In genomic region chr2:108827974-108828700, GRCm38 (mm10) we compare ENCODE assay signal across 13 mouse cellular contexts.
A peak's percentile ranks its signal among the peaks of the same experiment; 100 is the strongest.
DNase-seq lines count a peak whose midpoint lies in the region; ATAC-seq and TF ChIP-seq lines count a peak whose summit lies in the region.
"Had no signal": no experiment of that assay in that cellular context is flagged by ENCODE, and none has a peak within 500 bp of the region (broad histone marks: within the 10 kb centered on the region; RNA-seq: fewer than 3 reads in every experiment).

No protein-coding gene starts in this region.

- DNase-seq in forebrain, embryonic 14.5 days (ENCODE audit: low spot score): no peak
- DNase-seq in intestine, embryonic 14.5 days (ENCODE audit: low spot score): no peak
- no peak for DNase-seq in thymus, postnatal 0 days (ENCODE audit: low spot score)
- no peak for DNase-seq in thymus, postnatal 10 days (ENCODE audit: low spot score in 2 of 2)
- DNase-seq: adrenal gland, postnatal 25 days; B cell, adult 2 months; cerebellum, adult 11 months had no signal

- no peak overlapping the region for H3K4me3 ChIP-seq in forebrain, embryonic 14.5 days (ENCODE audit: low read depth, low read length)
- H3K4me3 ChIP-seq in forebrain, embryonic 15.5 days: no peak overlapping the region
- H3K4me3 ChIP-seq in intestine, embryonic 14.5 days (ENCODE audit: low read depth, low read length): no peak overlapping the region
- no peak overlapping the region for H3K4me3 ChIP-seq in intestine, postnatal 0 days (ENCODE audit: low read depth, low read length)
- H3K4me3 ChIP-seq in hindbrain, embryonic 12.5 days: no peak overlapping the region
- H3K4me3 ChIP-seq in neural tube, embryonic 12.5 days: no peak overlapping the region
- H3K4me3 ChIP-seq: liver, embryonic 15.5 days had no signal

- no peak overlapping the region for H3K4me2 ChIP-seq in forebrain, embryonic 14.5 days (ENCODE audit: low read length)
- H3K4me2 ChIP-seq in forebrain, embryonic 15.5 days (replicated peaks): no peak overlapping the region
- no peak overlapping the region for H3K4me2 ChIP-seq in intestine, embryonic 14.5 days (ENCODE audit: low read length)
- no peak overlapping the region for H3K4me2 ChIP-seq in intestine, postnatal 0 days (replicated peaks; ENCODE audit: low read depth)
- H3K4me2 ChIP-seq in hindbrain, embryonic 12.5 days (replicated peaks): peak overlapping the region; percentile 38; the same call in 1 of the 2 replicates
- peak overlapping the region; percentile 54; the same call in 1 of the 2 replicates for H3K4me2 ChIP-seq in neural tube, embryonic 12.5 days (replicated peaks)
- H3K4me2 ChIP-seq: liver, embryonic 15.5 days had no signal

- no peak overlapping the region for H3K27ac ChIP-seq in forebrain, embryonic 14.5 days (ENCODE audit: low read depth, low read length)
- no peak overlapping the region for H3K27ac ChIP-seq in forebrain, embryonic 15.5 days (replicated peaks)
- H3K27ac ChIP-seq in intestine, embryonic 14.5 days (ENCODE audit: low read depth): peak overlapping the region; percentile 70; the same call in 1 of the 2 replicates
- no peak overlapping the region for H3K27ac ChIP-seq in intestine, postnatal 0 days (ENCODE audit: low read depth, low read length)
- peak overlapping the region; percentile 70; the same call in 1 of the 2 replicates for H3K27ac ChIP-seq in hindbrain, embryonic 12.5 days
- no peak overlapping the region for H3K27ac ChIP-seq in neural tube, embryonic 12.5 days
- H3K27ac ChIP-seq: kidney, postnatal 0 days; liver, embryonic 15.5 days had no signal

- no peaks in the 10 kb centered on the region for H3K4me1 ChIP-seq in forebrain, embryonic 14.5 days (ENCODE audit: control insufficient read depth, insufficient read depth, low read length)
- H3K4me1 ChIP-seq in forebrain, embryonic 15.5 days: peaks cover 6% of the 10 kb centered on the region; the same call in 1 of the 2 replicates
- peaks cover 9% of the 10 kb centered on the region for H3K4me1 ChIP-seq in intestine, embryonic 14.5 days (replicated peaks; ENCODE audit: control insufficient read depth, insufficient read depth, low read length)
- no peaks in the 10 kb centered on the region for H3K4me1 ChIP-seq in intestine, postnatal 0 days (replicated peaks; ENCODE audit: control insufficient read depth, insufficient read depth, low read length)
- peaks cover 12% of the 10 kb centered on the region for H3K4me1 ChIP-seq in hindbrain, embryonic 12.5 days
- peaks cover 15% of the 10 kb centered on the region for H3K4me1 ChIP-seq in neural tube, embryonic 12.5 days
- H3K4me1 ChIP-seq: liver, embryonic 15.5 days had no signal

- H3K9ac ChIP-seq in forebrain, embryonic 14.5 days (ENCODE audit: low read length): no peak overlapping the region
- no peak overlapping the region for H3K9ac ChIP-seq in forebrain, embryonic 15.5 days (replicated peaks)
- H3K9ac ChIP-seq in intestine, embryonic 14.5 days (ENCODE audit: low read length): no peak overlapping the region
- H3K9ac ChIP-seq in intestine, postnatal 0 days (ENCODE audit: low read depth, low read length): no peak overlapping the region
- H3K9ac ChIP-seq in hindbrain, embryonic 12.5 days: no peak overlapping the region
- H3K9ac ChIP-seq in neural tube, embryonic 12.5 days: no peak overlapping the region
- H3K9ac ChIP-seq: liver, embryonic 15.5 days had no signal

- no peaks in the 10 kb centered on the region for H3K9me3 ChIP-seq in forebrain, embryonic 14.5 days (replicated peaks; ENCODE audit: control insufficient read depth, low read length)
- no peaks in the 10 kb centered on the region for H3K9me3 ChIP-seq in forebrain, embryonic 15.5 days
- no peaks in the 10 kb centered on the region for H3K9me3 ChIP-seq in intestine, embryonic 14.5 days (ENCODE audit: control insufficient read depth, low read length)
- no peaks in the 10 kb centered on the region for H3K9me3 ChIP-seq in intestine, postnatal 0 days (ENCODE audit: control insufficient read depth)
- no peaks in the 10 kb centered on the region for H3K9me3 ChIP-seq in hindbrain, embryonic 12.5 days (replicated peaks)
- no peaks in the 10 kb centered on the region for H3K9me3 ChIP-seq in neural tube, embryonic 12.5 days
- H3K9me3 ChIP-seq: liver, embryonic 15.5 days had no signal

- H3K27me3 ChIP-seq in forebrain, embryonic 14.5 days (replicated peaks; ENCODE audit: control insufficient read depth, insufficient read depth, low read length): no peaks in the 10 kb centered on the region
- H3K27me3 ChIP-seq in forebrain, embryonic 15.5 days: no peaks in the 10 kb centered on the region
- H3K27me3 ChIP-seq in intestine, embryonic 14.5 days (replicated peaks; ENCODE audit: control insufficient read depth, insufficient read depth, low read length): no peaks in the 10 kb centered on the region
- H3K27me3 ChIP-seq in intestine, postnatal 0 days (replicated peaks; ENCODE audit: control insufficient read depth, insufficient read depth, low read length): no peaks in the 10 kb centered on the region
- no peaks in the 10 kb centered on the region for H3K27me3 ChIP-seq in hindbrain, embryonic 12.5 days
- no peaks in the 10 kb centered on the region for H3K27me3 ChIP-seq in neural tube, embryonic 12.5 days (replicated peaks)
- H3K27me3 ChIP-seq: liver, embryonic 15.5 days had no signal

- TF ChIP-seq CTCF in intestine, postnatal 0 days (IDR thresholded peaks at IDR 0.05; ENCODE audit: low read depth): no peak

- WGBS in forebrain, embryonic 14.5 days: 30% methylated on average over 3 of the region's 3 CpGs
- WGBS in forebrain, embryonic 15.5 days: 33% methylated on average over 3 of the region's 3 CpGs
- 50% methylated on average over 3 of the region's 3 CpGs for WGBS in intestine, embryonic 14.5 days
- 66% methylated on average over 3 of the region's 3 CpGs for WGBS in intestine, postnatal 0 days
- 29% methylated on average over 3 of the region's 3 CpGs for WGBS in hindbrain, embryonic 12.5 days
- WGBS in neural tube, embryonic 12.5 days: 30% methylated on average over 3 of the region's 3 CpGs

- H3K36me3 ChIP-seq in forebrain, embryonic 14.5 days (ENCODE audit: control insufficient read depth, insufficient read depth, low read length): no peaks in the 10 kb centered on the region
- no peaks in the 10 kb centered on the region for H3K36me3 ChIP-seq in forebrain, embryonic 15.5 days
- no peaks in the 10 kb centered on the region for H3K36me3 ChIP-seq in intestine, embryonic 14.5 days (ENCODE audit: control insufficient read depth, insufficient read depth, low read length)
- H3K36me3 ChIP-seq in intestine, postnatal 0 days (ENCODE audit: control insufficient read depth, insufficient read depth): no peaks in the 10 kb centered on the region
- no peaks in the 10 kb centered on the region for H3K36me3 ChIP-seq in hindbrain, embryonic 12.5 days
- H3K36me3 ChIP-seq in neural tube, embryonic 12.5 days: no peaks in the 10 kb centered on the region
- H3K36me3 ChIP-seq: liver, embryonic 15.5 days had no signal

- peak; percentile 10; the same call in 1 of the 2 replicates for ATAC-seq in forebrain, embryonic 14.5 days
- ATAC-seq in forebrain, embryonic 15.5 days (replicated peaks): no peak
- ATAC-seq in intestine, embryonic 14.5 days (replicated peaks; ENCODE audit: low FRiP score, low TSS enrichment, low read depth): no peak
- no peak for ATAC-seq in intestine, postnatal 0 days
- no peak for ATAC-seq in hindbrain, embryonic 12.5 days (ENCODE audit: low FRiP score)
- ATAC-seq in neural tube, embryonic 12.5 days (ENCODE audit: low FRiP score, low read depth): no peak

Comparison
In these comparisons a context has a peak if more than half of its experiments do, and no peak if none do; other contexts are left out.
1. H3K27ac ChIP-seq: peak in intestine, embryonic 14.5 days (single experiment) and hindbrain, embryonic 12.5 days (single experiment); none in forebrain, embryonic 14.5 days (single experiment), forebrain, embryonic 15.5 days (single experiment), intestine, postnatal 0 days (single experiment) and neural tube, embryonic 12.5 days (single experiment).
2. H3K4me2 ChIP-seq: peak in hindbrain, embryonic 12.5 days (single experiment) and neural tube, embryonic 12.5 days (single experiment); none in forebrain, embryonic 14.5 days (single experiment), forebrain, embryonic 15.5 days (single experiment), intestine, embryonic 14.5 days (single experiment) and intestine, postnatal 0 days (single experiment).